Mouse (Mus musculus): ENCODE data around the gene Trpc5os.

DNA sequence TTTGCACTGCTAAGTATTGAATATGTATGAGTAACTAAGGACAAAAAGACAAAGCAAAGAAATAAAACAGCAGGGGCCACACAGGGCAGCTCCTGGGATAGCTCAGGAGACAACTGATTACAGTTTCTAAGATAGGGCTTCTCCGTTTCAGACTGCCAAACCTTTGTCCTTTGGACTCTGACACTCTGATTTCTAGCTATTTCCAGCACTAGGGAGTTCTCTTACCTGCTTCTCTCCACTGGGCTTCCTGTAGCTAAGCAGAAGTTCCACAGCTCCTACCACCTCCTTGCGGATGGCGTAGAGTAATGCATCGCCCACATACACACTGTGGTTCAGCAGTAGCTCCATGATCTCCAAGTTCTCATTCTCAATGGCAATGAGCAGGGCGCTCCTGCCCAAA, 66.9 kb downstream of the Trpc5os start:
- TF ChIP-seq GATA1 (IDR thresholded peaks at IDR 0.05; ENCODE audit: low read length) = no peak
- no peak for TF ChIP-seq TAL1 (IDR thresholded peaks at IDR 0.05; ENCODE audit: low read length)

Measured in erythroblast, embryonic 14.5 days (primary cell).